Mouse (Mus musculus) heart, postnatal 0 days (tissue): ENCODE data around the gene Khdrbs1.

Experiments used
- CTCF ChIP-seq: IDR thresholded peaks from 2 replicates; pipeline ENCODE4 v1.5.1; 2016; ENCODE audit warnings: antibody characterized with exemption, control low read depth, low read depth
- EP300 ChIP-seq: IDR thresholded peaks from 2 replicates; pipeline ENCODE4 v1.6.1; 2016; ENCODE audit warnings: antibody characterized with exemption, low read depth

DNA sequence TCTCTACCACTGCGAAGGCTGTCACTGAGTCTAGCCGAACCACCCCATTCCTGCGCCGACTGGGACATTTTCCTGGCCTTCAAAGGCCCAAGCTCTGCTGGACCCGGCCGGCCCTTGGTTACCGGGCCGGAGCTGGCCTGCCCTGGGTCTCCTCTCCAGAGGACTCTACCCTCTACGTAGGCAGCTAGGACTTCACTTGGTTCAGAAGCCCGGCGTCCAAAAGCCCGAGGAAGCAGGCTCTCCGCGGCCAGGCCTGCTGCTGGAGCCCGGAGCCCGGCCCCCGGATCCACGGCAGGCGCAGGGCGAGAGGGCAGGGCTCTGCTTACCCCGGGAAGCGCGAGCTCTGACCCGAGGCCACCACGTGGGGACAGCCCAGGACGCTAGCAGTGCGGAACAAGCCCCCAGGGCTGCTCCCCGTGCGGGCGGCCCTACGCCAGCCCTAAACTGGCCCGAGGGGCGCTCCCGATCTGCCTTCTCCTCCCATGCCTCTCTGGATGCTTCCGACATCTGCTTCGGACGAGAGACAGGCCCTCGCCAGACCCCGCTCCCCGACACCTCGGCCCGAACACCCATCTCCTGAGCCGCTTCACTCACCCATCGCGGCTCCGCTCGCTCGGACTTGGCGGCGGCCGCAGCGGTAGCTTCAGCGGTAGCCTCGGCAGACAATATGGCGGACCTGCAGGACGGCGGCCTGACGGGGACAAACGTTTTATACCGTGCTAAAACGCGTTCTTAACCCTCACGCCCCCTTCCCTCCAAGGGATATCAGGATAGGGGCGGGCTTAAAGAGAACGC lies 69.8 kb downstream of the Khdrbs1 start, which contains the start of gene Kpna6:
- TF ChIP-seq EP300 = no peak; the same call in 1 of the 2 replicates
- TF ChIP-seq CTCF = no peak
